Mouse (Mus musculus) E14TG2a.4 (cell line): Measurements from ENCODE around the gene Agap3.

Experiments used
- H3K27me3 ChIP-seq: 2 replicates; pipeline ENCODE4 v1.6.1; 2014; ENCODE audit warnings: low read length, control low read depth; ENCODE audit not compliant: insufficient read depth
- H3K36me3 ChIP-seq: 2 replicates; pipeline ENCODE4 v1.6.1; 2014; ENCODE audit warnings: low read length, control low read depth; ENCODE audit not compliant: insufficient read depth
- H3K4me1 ChIP-seq: replicated peaks from 2 replicates; pipeline ENCODE4 v1.6.1; 2014; ENCODE audit warnings: low read depth, low read length, control low read depth
- H3K4me3 ChIP-seq: replicated peaks from 2 replicates; pipeline ENCODE4 v1.5.1; 2014; ENCODE audit warnings: mild to moderate bottlenecking, low read length
- H3K9me3 ChIP-seq: 2 replicates; pipeline ENCODE4 v1.6.1; 2014; ENCODE audit warnings: low read length, control low read depth
- CTCF ChIP-seq: conservative IDR thresholded peaks from 2 replicates; pipeline ENCODE4 v1.5.1; 2014; ENCODE audit warnings: low read length
- NANOG ChIP-seq: IDR thresholded peaks from 2 replicates; pipeline ENCODE4 v1.6.1; 2014; ENCODE audit warnings: borderline replicate concordance, low read length, mixed read lengths
- POU5F1 ChIP-seq: IDR thresholded peaks from 2 replicates; pipeline ENCODE4 v1.6.1; 2014; ENCODE audit warnings: low read length, borderline replicate concordance

Gene Agap3

DNA sequence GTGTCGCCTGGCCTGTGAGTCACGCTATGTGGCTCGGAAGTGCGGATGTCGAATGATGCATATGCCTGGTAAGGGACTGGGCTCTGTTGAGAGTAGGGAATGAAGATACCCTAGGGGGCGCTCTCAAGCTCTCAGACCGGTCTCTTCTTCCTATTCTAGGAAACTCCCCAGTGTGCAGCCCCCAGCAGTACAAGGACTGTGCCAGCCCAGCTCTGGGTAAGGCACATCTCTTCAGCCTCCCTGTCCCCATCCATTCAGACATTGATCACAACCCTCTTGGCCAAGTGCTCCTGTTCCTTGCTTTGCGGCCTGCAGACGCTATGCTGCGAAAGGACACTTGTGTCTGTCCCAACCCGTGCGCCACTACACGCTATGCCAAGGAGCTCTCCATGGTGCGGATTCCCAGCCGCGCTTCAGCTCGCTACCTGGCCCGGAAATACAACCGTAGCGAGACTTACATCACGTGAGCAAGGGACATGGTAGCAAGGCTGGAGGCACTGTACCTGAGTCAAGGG lies 35.7 kb upstream of the Agap3 start:
- peak overlapping the region; percentile 57 for H3K4me3 ChIP-seq
- H3K36me3 ChIP-seq: peaks cover 33% of the 10 kb centered on the region
- no peaks in the 10 kb centered on the region for H3K9me3 ChIP-seq
- peak; percentile 62 for TF ChIP-seq CTCF
- no peak for TF ChIP-seq POU5F1
- peaks cover 30% of the 10 kb centered on the region for H3K4me1 ChIP-seq
- peaks cover 35% of the 10 kb centered on the region for H3K27me3 ChIP-seq

- H3K9me3 ChIP-seq: no peaks in the 10 kb centered on the region
- no peak for TF ChIP-seq NANOG
- TF ChIP-seq CTCF: no peak
- no peak for TF ChIP-seq POU5F1
- peaks cover 41% of the 10 kb centered on the region for H3K36me3 ChIP-seq
- peaks cover 33% of the 10 kb centered on the region for H3K4me1 ChIP-seq
- peaks cover 28% of the 10 kb centered on the region for H3K27me3 ChIP-seq
- H3K4me3 ChIP-seq: no peak overlapping the region
Observed at GRCm38 (mm10) chr5:24417587-24417986, 34.4 kb upstream of the Agap3 start.

- H3K36me3 ChIP-seq: peaks cover 41% of the 10 kb centered on the region
- no peak for TF ChIP-seq POU5F1
- no peak for TF ChIP-seq CTCF
- H3K4me1 ChIP-seq: peaks cover 37% of the 10 kb centered on the region
- peaks cover 7% of the 10 kb centered on the region for H3K9me3 ChIP-seq
- no peak overlapping the region for H3K4me3 ChIP-seq
- H3K27me3 ChIP-seq: peaks cover 9% of the 10 kb centered on the region
Observed at GRCm38 (mm10) chr5:24420381-24420780, 31.6 kb upstream of the Agap3 start.

GRCm38 (mm10) chr5:24423129-24424003 lies 28.6 kb upstream of the Agap3 start, which contains the start of the genes Cdk5 and Slc4a2:
Cdk5 (minus strand) TSS chr5:24423530.
Slc4a2 (plus strand) TSS chr5:24423837.
- Histone ChIP-seq H3K27me3 (peaks cover 33% of the 10 kb centered on the region), H3K36me3 (peaks cover 37% of the 10 kb centered on the region), H3K9me3 (peaks cover 7% of the 10 kb centered on the region), H3K4me3 (peak within 1 kb of the TSS; percentile 81), H3K4me1 (peaks cover 50% of the 10 kb centered on the region)
- TF ChIP-seq POU5F1 (no peak), NANOG (peak; percentile 58; the same call in 1 of the 2 replicates)

GRCm38 (mm10) chr5:24424004-24424781 lies 27.8 kb upstream of the Agap3 start:
- Histone ChIP-seq H3K36me3 (peaks cover 28% of the 10 kb centered on the region), H3K27me3 (peaks cover 38% of the 10 kb centered on the region), H3K4me1 (peaks cover 58% of the 10 kb centered on the region), H3K9me3 (peaks cover 7% of the 10 kb centered on the region), H3K4me3 (peak overlapping the region; percentile 81)
- TF ChIP-seq NANOG: no peak

GRCm38 (mm10) chr5:24424861-24425411 lies 27.0 kb upstream of the Agap3 start:
- H3K9me3 ChIP-seq: peaks cover 7% of the 10 kb centered on the region
- no peak for TF ChIP-seq CTCF
- TF ChIP-seq POU5F1: no peak
- TF ChIP-seq NANOG: no peak
- H3K27me3 ChIP-seq: peaks cover 38% of the 10 kb centered on the region
- H3K4me3 ChIP-seq: peak overlapping the region; percentile 81
- peaks cover 63% of the 10 kb centered on the region for H3K4me1 ChIP-seq
- peaks cover 26% of the 10 kb centered on the region for H3K36me3 ChIP-seq

- H3K9me3 ChIP-seq: peaks cover 7% of the 10 kb centered on the region
- peaks cover 63% of the 10 kb centered on the region for H3K4me1 ChIP-seq
- H3K27me3 ChIP-seq: peaks cover 38% of the 10 kb centered on the region
- TF ChIP-seq NANOG: no peak
- TF ChIP-seq POU5F1: no peak
- TF ChIP-seq CTCF: no peak
- H3K36me3 ChIP-seq: peaks cover 26% of the 10 kb centered on the region
- H3K4me3 ChIP-seq: peak overlapping the region; percentile 81
Observed at GRCm38 (mm10) chr5:24425421-24426036, 26.4 kb upstream of the Agap3 start.

- peaks cover 7% of the 10 kb centered on the region for H3K9me3 ChIP-seq
- H3K4me3 ChIP-seq: peak overlapping the region; percentile 81
- peaks cover 26% of the 10 kb centered on the region for H3K36me3 ChIP-seq
- peaks cover 38% of the 10 kb centered on the region for H3K27me3 ChIP-seq
- TF ChIP-seq POU5F1: no peak
- TF ChIP-seq CTCF: no peak
- no peak for TF ChIP-seq NANOG
- peaks cover 63% of the 10 kb centered on the region for H3K4me1 ChIP-seq
Observed at GRCm38 (mm10) chr5:24426037-24426432, 25.9 kb upstream of the Agap3 start.
